Mouse (Mus musculus) heart, postnatal 0 days (tissue): ENCODE data around the gene Vgll4. TPM values are rescaled to one million over a fixed set of nuclear protein-coding genes. Genes with fewer than 3 reads are reported as not detected.

ENCODE experiments used
- ATAC-seq: fragments of 200-750 bp; cut with Nextera tagmentation; 2 replicates; pipeline ENCODE4 v1.8.0; 2017; ENCODE audit warnings: low read depth, moderate number of reproducible peaks, moderate library complexity; ENCODE audit not compliant: insufficient read depth
- DNase-seq: peaks from one replicate; pipeline ENCODE4 v3.0.0-alpha.2; 2016; ENCODE audit warnings: low spot score
- H3K27ac ChIP-seq: fragments of 300-500 bp; sonication (generic); 2 replicates; pipeline ENCODE4 v1.5.1; 2014; ENCODE audit warnings: low read depth, mild to moderate bottlenecking
- H3K27me3 ChIP-seq: fragments of 300-500 bp; sonication (generic); 2 replicates; pipeline ENCODE4 v1.6.1; 2014; ENCODE audit warnings: low read length, mixed read lengths; ENCODE audit not compliant: control insufficient read depth, insufficient read depth
- H3K36me3 ChIP-seq: fragments of 300-500 bp; sonication (generic); replicated peaks from 2 replicates; pipeline ENCODE4 v1.6.1; 2014; ENCODE audit warnings: low read length, mixed read lengths; ENCODE audit not compliant: control insufficient read depth, insufficient read depth
- H3K4me1 ChIP-seq: fragments of 300-500 bp; sonication (generic); 2 replicates; pipeline ENCODE4 v1.6.1; 2014; ENCODE audit warnings: antibody characterized with exemption; ENCODE audit not compliant: control insufficient read depth, insufficient read depth
- H3K4me2 ChIP-seq: fragments of 300-500 bp; sonication (generic); 2 replicates; pipeline ENCODE4 v1.6.1; 2014; ENCODE audit warnings: low read depth, mild to moderate bottlenecking, low read length, moderate library complexity
- H3K4me3 ChIP-seq: fragments of 300-500 bp; sonication (generic); 2 replicates; pipeline ENCODE4 v1.5.1; 2014; ENCODE audit warnings: low read depth, low read length
- H3K9ac ChIP-seq: fragments of 300-500 bp; sonication (generic); replicated peaks from 2 replicates; pipeline ENCODE4 v1.6.1; 2014; ENCODE audit warnings: low read depth, low read length, mixed read lengths
- H3K9me3 ChIP-seq: fragments of 300-500 bp; sonication (generic); replicated peaks from 2 replicates; pipeline ENCODE4 v1.6.1; 2016; ENCODE audit warnings: low read length; ENCODE audit not compliant: control insufficient read depth
- CTCF ChIP-seq: IDR thresholded peaks from 2 replicates; pipeline ENCODE4 v1.5.1; 2016; ENCODE audit warnings: antibody characterized with exemption, control low read depth, low read depth
- EP300 ChIP-seq: IDR thresholded peaks from 2 replicates; pipeline ENCODE4 v1.6.1; 2016; ENCODE audit warnings: antibody characterized with exemption, low read depth
- WGBS: fragments of 180-500 bp; shearing (Covaris S2); extraction: QIAGEN DNeasy Blood & Tissue Kit; methylation state at CpG from one replicate; pipeline ENCODE4 v1.1.7; 2014; 5-methylcytosine and 5-hydroxymethylcytosine counted together
- polyA plus RNA-seq: library from polyadenylated mRNA; unstranded; fragments of >200 nt; fragmentation: Nextera tagmentation; extraction: Ambion mirVana; gene quantifications from 2 replicates; pipeline ENCODE4 v1.2.1, GENCODE M21; 2015
- total RNA-seq: library from RNA; depleted of rRNA; stranded (reverse); fragments of >200 nt; gene quantifications from 2 replicates; pipeline ENCODE4 v1.2.3, GENCODE M21; 2014; ENCODE audit warnings: low replicate concordance

Gene Vgll4
- total and polyA plus RNA-seq, 2 experiments from 2014 or later = 38.8 to 52.2 TPM

DNA sequence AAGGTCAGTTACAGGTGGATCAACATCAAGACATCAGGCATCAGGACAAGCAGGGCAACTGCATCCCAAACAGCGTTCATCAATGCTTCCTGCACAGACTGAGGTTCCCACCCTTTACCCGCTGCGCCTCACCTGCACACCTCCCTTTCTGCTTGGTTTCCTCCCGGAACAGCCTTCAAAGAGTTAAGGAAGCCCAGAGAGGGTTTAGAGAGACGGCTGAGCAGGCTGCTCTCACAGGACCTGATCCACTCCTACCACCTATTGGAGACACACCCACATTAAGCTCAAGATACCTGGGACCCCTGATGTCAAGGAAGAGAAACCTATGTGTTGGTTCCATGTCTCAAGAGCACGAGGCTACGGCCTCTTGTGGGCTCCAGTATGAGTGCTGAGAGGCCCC is 60.0 kb downstream of the Vgll4 start:
- no peak for DNase-seq
- TF ChIP-seq EP300 (no peak), CTCF (no peak)
- Histone ChIP-seq H3K27me3 (no peaks in the 10 kb centered on the region), H3K4me1 (peaks cover 50% of the 10 kb centered on the region), H3K4me2 (no peak overlapping the region), H3K9me3 (no peaks in the 10 kb centered on the region), H3K36me3 (0 out of 2 replicates have a peak, but pooled peaks cover 6% of the 10 kb centered on the region), H3K27ac (no peak overlapping the region), H3K4me3 (no peak overlapping the region), H3K9ac (no peak overlapping the region)
- no peak for ATAC-seq
- WGBS = 83% methylated on average over 7 of the region's 7 CpGs

DNA sequence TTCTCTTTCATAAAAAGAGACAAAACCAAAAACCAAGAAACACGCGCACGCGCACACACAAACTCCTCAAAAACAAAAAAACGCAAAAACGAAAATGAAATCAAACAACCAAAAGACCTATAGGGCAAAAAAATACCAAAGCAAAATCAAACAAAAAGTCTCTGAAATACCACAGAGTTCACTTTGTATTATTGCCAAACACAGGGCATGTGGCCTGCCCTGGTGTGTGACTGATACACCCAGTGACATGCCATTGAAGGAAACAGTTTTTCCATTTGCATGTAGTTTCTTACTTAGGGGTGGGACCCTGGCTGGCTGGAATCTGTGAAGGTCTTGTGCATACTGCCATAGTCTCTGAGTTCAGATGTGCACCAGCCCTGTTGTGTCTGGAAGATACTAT is 62.3 kb downstream of the Vgll4 start:
- TF ChIP-seq CTCF (no peak), EP300 (no peak)
- H3K27ac ChIP-seq = no peak overlapping the region
- 94% methylated on average over 6 of the region's 6 CpGs for WGBS
- no peak overlapping the region for H3K4me2 ChIP-seq
- H3K4me1 ChIP-seq = peaks cover 44% of the 10 kb centered on the region
- 0 out of 2 replicates have a peak, but pooled peaks cover 5% of the 10 kb centered on the region for H3K36me3 ChIP-seq
- no peak overlapping the region for H3K4me3 ChIP-seq
- no peaks in the 10 kb centered on the region for H3K9me3 ChIP-seq
- no peaks in the 10 kb centered on the region for H3K27me3 ChIP-seq
- H3K9ac ChIP-seq = no peak overlapping the region
- no peak for ATAC-seq
- DNase-seq = no peak

DNA sequence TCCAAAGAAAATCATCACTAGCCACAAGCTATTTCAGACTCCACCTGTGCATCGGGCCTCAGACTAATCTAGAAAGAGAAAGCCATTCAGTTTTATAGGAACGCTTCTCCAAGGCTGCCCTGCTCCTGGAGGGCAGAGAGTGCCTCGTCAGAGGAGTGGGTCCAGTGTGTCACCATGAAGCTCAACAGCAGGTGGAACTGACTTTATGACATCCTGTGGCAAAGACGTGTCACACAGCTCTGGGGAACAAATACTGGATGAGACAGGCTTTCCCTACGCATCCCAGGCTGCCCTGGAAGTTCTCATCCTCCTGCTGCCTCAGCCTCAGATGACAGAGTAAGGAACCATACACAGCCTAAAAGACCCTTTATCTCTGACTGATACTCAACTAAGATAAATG is 63.6 kb downstream of the Vgll4 start:
- Histone ChIP-seq H3K4me2 (no peak overlapping the region), H3K36me3 (0 out of 2 replicates have a peak, but pooled peaks cover 5% of the 10 kb centered on the region), H3K27me3 (no peaks in the 10 kb centered on the region), H3K9me3 (no peaks in the 10 kb centered on the region), H3K4me3 (no peak overlapping the region), H3K9ac (no peak overlapping the region), H3K27ac (no peak overlapping the region), H3K4me1 (peaks cover 50% of the 10 kb centered on the region)
- DNase-seq (no peak), ATAC-seq (no peak)
- TF ChIP-seq CTCF = no peak
- 47% methylated on average over 5 of the region's 5 CpGs for WGBS

DNA sequence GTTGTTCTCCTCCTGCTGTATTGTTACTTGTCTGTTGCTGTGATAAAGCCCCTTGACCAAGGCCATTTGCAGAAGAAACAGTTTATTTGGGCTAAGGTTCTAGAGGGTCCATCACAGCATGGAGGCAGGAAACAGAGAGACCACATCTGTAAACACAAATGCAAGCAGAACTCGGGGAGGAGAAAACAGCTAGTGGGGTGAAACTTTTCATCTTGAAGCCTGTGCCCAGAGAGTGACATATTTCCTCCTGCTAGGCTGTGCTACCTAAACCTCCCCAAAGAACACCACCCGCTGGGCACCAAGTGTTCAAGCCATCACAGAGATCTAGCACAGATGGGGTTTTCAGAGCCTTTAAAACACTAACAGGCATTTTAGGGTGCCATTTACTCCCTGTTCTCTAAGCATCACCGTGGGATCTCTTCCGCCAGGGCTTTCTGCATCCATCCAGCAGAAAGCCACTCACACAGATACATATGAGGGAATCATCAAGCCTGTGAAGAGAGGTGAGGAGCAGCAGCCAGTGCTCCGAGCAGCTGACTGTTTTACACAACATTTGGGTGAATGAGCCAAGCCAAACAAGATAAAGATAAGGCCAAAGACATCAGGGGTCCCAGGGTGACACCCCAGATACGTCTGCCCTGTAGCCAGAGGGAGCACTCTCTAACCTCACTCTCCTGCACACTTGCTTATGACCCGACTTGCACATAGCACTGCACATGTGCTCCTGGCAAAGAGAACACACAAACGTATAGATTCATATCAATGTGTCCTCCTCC is 64.4 kb downstream of the Vgll4 start:
- no peak for TF ChIP-seq EP300
- TF ChIP-seq CTCF = no peak
- H3K9ac ChIP-seq = no peak overlapping the region
- ATAC-seq = no peak

DNA sequence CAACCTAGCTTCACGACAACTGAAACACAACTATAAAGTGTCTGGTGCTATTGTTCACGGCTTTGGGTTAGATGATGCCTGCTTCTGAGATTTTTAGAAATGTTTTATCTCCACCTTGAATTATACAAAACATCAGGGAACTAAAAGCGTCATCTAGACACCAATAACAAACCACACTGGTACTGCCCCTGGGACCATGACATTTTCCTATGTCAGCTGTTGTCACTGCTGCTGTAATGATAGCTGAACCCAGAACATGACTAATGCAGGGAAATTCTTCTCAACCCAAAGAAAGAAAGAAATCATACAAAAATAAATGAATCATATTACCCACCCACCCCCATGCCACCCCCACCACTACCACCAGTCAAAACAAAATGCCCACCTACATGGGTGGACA is 65.0 kb downstream of the Vgll4 start:
- H3K4me2 ChIP-seq = no peak overlapping the region
- no peak overlapping the region for H3K27ac ChIP-seq
- 0 out of 2 replicates have a peak, but pooled peaks cover 5% of the 10 kb centered on the region for H3K36me3 ChIP-seq
- no peaks in the 10 kb centered on the region for H3K27me3 ChIP-seq
- no peak for ATAC-seq
- no peak overlapping the region for H3K4me3 ChIP-seq
- TF ChIP-seq CTCF (no peak), EP300 (no peak)
- peaks cover 63% of the 10 kb centered on the region for H3K4me1 ChIP-seq
- H3K9me3 ChIP-seq = no peaks in the 10 kb centered on the region
- DNase-seq = no peak
- 90% methylated on average over 3 of the region's 3 CpGs for WGBS
- H3K9ac ChIP-seq = no peak overlapping the region

More for the DNA sequence above, 64.4 kb downstream of the Vgll4 start:
- H3K36me3 ChIP-seq = 0 out of 2 replicates have a peak, but pooled peaks cover 5% of the 10 kb centered on the region
- no peaks in the 10 kb centered on the region for H3K27me3 ChIP-seq
- no peak overlapping the region for H3K4me3 ChIP-seq
- no peak for DNase-seq
- H3K9me3 ChIP-seq = no peaks in the 10 kb centered on the region
- no peak overlapping the region for H3K4me2 ChIP-seq
- H3K4me1 ChIP-seq = peaks cover 56% of the 10 kb centered on the region
- WGBS = 47% methylated on average over 8 of the region's 8 CpGs
- no peak overlapping the region for H3K27ac ChIP-seq
